Mouse (Mus musculus) midbrain, embryonic 12.5 days (tissue): ENCODE measurements around the gene Nr1h4. TPM values are rescaled to one million over a fixed set of nuclear protein-coding genes. Genes with fewer than 3 reads are reported as not detected.
A peak's percentile ranks its signal among the peaks of the same experiment; 100 is the strongest.

Experiments used
- ATAC-seq: fragments of 200-750 bp; cut with Nextera tagmentation; 2 replicates; pipeline ENCODE4 v1.8.0; 2017; ENCODE audit warnings: low read depth, moderate TSS enrichment, moderate library complexity; ENCODE audit not compliant: low FRiP score
- H3K27ac ChIP-seq: fragments of 300-500 bp; sonication (generic); replicated peaks from 2 replicates; pipeline ENCODE4 v1.5.1; 2016; ENCODE audit warnings: mild to moderate bottlenecking
- H3K27me3 ChIP-seq: fragments of 300-500 bp; sonication (generic); 2 replicates; pipeline ENCODE4 v1.6.1; 2016; ENCODE audit warnings: mild to moderate bottlenecking
- H3K36me3 ChIP-seq: fragments of 300-500 bp; sonication (generic); 2 replicates; pipeline ENCODE4 v1.6.1; 2016
- H3K4me1 ChIP-seq: fragments of 300-500 bp; sonication (generic); 2 replicates; pipeline ENCODE4 v1.6.1; 2016
- H3K4me2 ChIP-seq: fragments of 300-500 bp; sonication (generic); replicated peaks from 2 replicates; pipeline ENCODE4 v1.6.1; 2016; ENCODE audit warnings: mild to moderate bottlenecking, moderate library complexity
- H3K4me3 ChIP-seq: fragments of 300-500 bp; sonication (generic); 2 replicates; pipeline ENCODE4 v1.5.1; 2016; ENCODE audit warnings: mild to moderate bottlenecking
- H3K9ac ChIP-seq: fragments of 300-500 bp; sonication (generic); replicated peaks from 2 replicates; pipeline ENCODE4 v1.6.1; 2016; ENCODE audit warnings: mild to moderate bottlenecking, moderate library complexity
- H3K9me3 ChIP-seq: fragments of 300-500 bp; sonication (generic); 2 replicates; pipeline ENCODE4 v1.6.1; 2016; ENCODE audit warnings: mild to moderate bottlenecking
- WGBS: fragments of 180-500 bp; shearing (Covaris S2); methylation state at CpG from one replicate; pipeline ENCODE4 v1.1.7; 2016; 5-methylcytosine and 5-hydroxymethylcytosine counted together
- polyA plus RNA-seq: library from polyadenylated mRNA; unstranded; fragments of >200 nt; fragmentation: Nextera tagmentation; extraction: Ambion mirVana; gene quantifications from 2 replicates; pipeline ENCODE4 v1.2.1, GENCODE M21; 2016

The Nr1h4 gene
- polyA plus RNA-seq, 1 experiment from 2014 or later, result not detected

GRCm38 (mm10) chr10:89551657-89552056 lies 18.3 kb upstream of the Nr1h4 start:
- Histone ChIP-seq H3K27ac (no peak overlapping the region), H3K27me3 (no peaks in the 10 kb centered on the region), H3K9ac (no peak overlapping the region), H3K4me3 (no peak overlapping the region), H3K4me1 (no peaks in the 10 kb centered on the region), H3K36me3 (no peaks in the 10 kb centered on the region), H3K4me2 (no peak overlapping the region), H3K9me3 (no peaks in the 10 kb centered on the region)
- 95% methylated on average over 4 of the region's 4 CpGs for WGBS
- no peak for ATAC-seq

- WGBS, result 69% methylated on average over 6 of the region's 6 CpGs
- no peaks in the 10 kb centered on the region for H3K36me3 ChIP-seq
- ATAC-seq, result no peak
Observed at GRCm38 (mm10) chr10:89548028-89548427, 14.6 kb upstream of the Nr1h4 start.

GRCm38 (mm10) chr10:89546989-89547388 lies 13.6 kb upstream of the Nr1h4 start:
- H3K27ac ChIP-seq, result no peak overlapping the region
- no peak overlapping the region for H3K4me2 ChIP-seq
- H3K9me3 ChIP-seq, result no peaks in the 10 kb centered on the region
- H3K4me1 ChIP-seq, result no peaks in the 10 kb centered on the region
- no peaks in the 10 kb centered on the region for H3K27me3 ChIP-seq
- H3K4me3 ChIP-seq, result no peak overlapping the region
- WGBS, result 90% methylated on average over 2 of the region's 2 CpGs
- H3K36me3 ChIP-seq, result no peaks in the 10 kb centered on the region
- H3K9ac ChIP-seq, result no peak overlapping the region
- ATAC-seq, result no peak

More at GRCm38 (mm10) chr10:89548028-89548427, 14.6 kb upstream of the Nr1h4 start:
- Histone ChIP-seq H3K9ac (no peak overlapping the region), H3K27ac (no peak overlapping the region), H3K4me1 (no peaks in the 10 kb centered on the region), H3K4me3 (no peak overlapping the region), H3K4me2 (no peak overlapping the region), H3K9me3 (no peaks in the 10 kb centered on the region), H3K27me3 (no peaks in the 10 kb centered on the region)

GRCm38 (mm10) chr10:89543867-89544266 lies 10.5 kb upstream of the Nr1h4 start:
- H3K36me3 ChIP-seq, result no peaks in the 10 kb centered on the region
- no peak overlapping the region for H3K9ac ChIP-seq
- H3K4me2 ChIP-seq, result no peak overlapping the region
- no peak overlapping the region for H3K4me3 ChIP-seq
- no peaks in the 10 kb centered on the region for H3K27me3 ChIP-seq
- 80% methylated on average over 6 of the region's 6 CpGs for WGBS
- no peak for ATAC-seq
- H3K27ac ChIP-seq, result no peak overlapping the region
- no peaks in the 10 kb centered on the region for H3K9me3 ChIP-seq
- no peaks in the 10 kb centered on the region for H3K4me1 ChIP-seq

GRCm38 (mm10) chr10:89542321-89542720 lies 8.9 kb upstream of the Nr1h4 start:
- H3K36me3 ChIP-seq, result no peaks in the 10 kb centered on the region
- ATAC-seq, result no peak
- 87% methylated on average over 3 of the region's 3 CpGs for WGBS

GRCm38 (mm10) chr10:89532451-89532850 lies 934 bp downstream of the Nr1h4 start:
- Histone ChIP-seq H3K27me3 (no peaks in the 10 kb centered on the region), H3K9me3 (no peaks in the 10 kb centered on the region), H3K9ac (no peak overlapping the region), H3K27ac (no peak overlapping the region), H3K4me2 (no peak overlapping the region), H3K4me1 (0 out of 2 replicates have a peak, but pooled peaks cover 2% of the 10 kb centered on the region), H3K4me3 (no peak overlapping the region), H3K36me3 (no peaks in the 10 kb centered on the region)
- no peak for ATAC-seq
- WGBS, result 81% methylated on average over 5 of the region's 5 CpGs

More at GRCm38 (mm10) chr10:89542321-89542720, 8.9 kb upstream of the Nr1h4 start:
- H3K27me3 ChIP-seq, result no peaks in the 10 kb centered on the region
- no peaks in the 10 kb centered on the region for H3K9me3 ChIP-seq
- no peak overlapping the region for H3K9ac ChIP-seq
- no peak overlapping the region for H3K4me3 ChIP-seq
- H3K4me2 ChIP-seq, result no peak overlapping the region
- H3K4me1 ChIP-seq, result no peaks in the 10 kb centered on the region
- no peak overlapping the region for H3K27ac ChIP-seq

GRCm38 (mm10) chr10:89531976-89532375 lies 1.4 kb downstream of the Nr1h4 start:
- ATAC-seq, result no peak
- H3K9me3 ChIP-seq, result no peaks in the 10 kb centered on the region
- 97% methylated on average over 2 of the region's 2 CpGs for WGBS

GRCm38 (mm10) chr10:89531194-89531634 lies 2.2 kb downstream of the Nr1h4 start:
- Histone ChIP-seq H3K9me3 (no peaks in the 10 kb centered on the region), H3K4me3 (no peak overlapping the region), H3K27me3 (no peaks in the 10 kb centered on the region), H3K9ac (no peak overlapping the region), H3K4me2 (no peak overlapping the region), H3K27ac (no peak overlapping the region), H3K36me3 (no peaks in the 10 kb centered on the region), H3K4me1 (0 out of 2 replicates have a peak, but pooled peaks cover 2% of the 10 kb centered on the region)
- no peak for ATAC-seq
- 69% methylated on average over 5 of the region's 5 CpGs for WGBS

More at GRCm38 (mm10) chr10:89531976-89532375, 1.4 kb downstream of the Nr1h4 start:
- Histone ChIP-seq H3K27me3 (no peaks in the 10 kb centered on the region), H3K36me3 (no peaks in the 10 kb centered on the region), H3K4me2 (no peak overlapping the region), H3K9ac (no peak overlapping the region), H3K27ac (no peak overlapping the region), H3K4me3 (no peak overlapping the region), H3K4me1 (0 out of 2 replicates have a peak, but pooled peaks cover 2% of the 10 kb centered on the region)

GRCm38 (mm10) chr10:89527054-89527453 lies 6.3 kb downstream of the Nr1h4 start:
- WGBS, result 87% methylated on average over 5 of the region's 5 CpGs
- Histone ChIP-seq H3K9me3 (no peaks in the 10 kb centered on the region), H3K4me3 (no peak overlapping the region), H3K27me3 (no peaks in the 10 kb centered on the region), H3K4me2 (no peak overlapping the region), H3K27ac (no peak overlapping the region), H3K4me1 (no peaks in the 10 kb centered on the region), H3K9ac (no peak overlapping the region), H3K36me3 (no peaks in the 10 kb centered on the region)
- no peak for ATAC-seq

GRCm38 (mm10) chr10:89525823-89526222 lies 7.6 kb downstream of the Nr1h4 start:
- Histone ChIP-seq H3K4me3 (no peak overlapping the region), H3K36me3 (no peaks in the 10 kb centered on the region), H3K27me3 (no peaks in the 10 kb centered on the region), H3K27ac (no peak overlapping the region), H3K9ac (no peak overlapping the region), H3K4me2 (no peak overlapping the region), H3K9me3 (no peaks in the 10 kb centered on the region), H3K4me1 (no peaks in the 10 kb centered on the region)
- peak; percentile 58 for ATAC-seq
- WGBS, result 12% methylated on average over 2 of the region's 2 CpGs

- Histone ChIP-seq H3K4me3 (no peak overlapping the region), H3K9ac (no peak overlapping the region), H3K4me1 (no peaks in the 10 kb centered on the region), H3K27me3 (no peaks in the 10 kb centered on the region), H3K9me3 (no peaks in the 10 kb centered on the region), H3K36me3 (no peaks in the 10 kb centered on the region), H3K4me2 (no peak overlapping the region), H3K27ac (no peak overlapping the region)
- no peak for ATAC-seq
- WGBS, result 90% methylated on average over 7 of the region's 7 CpGs
Observed at GRCm38 (mm10) chr10:89522481-89522880, 10.9 kb downstream of the Nr1h4 start.

GRCm38 (mm10) chr10:89521790-89522431 lies 11.5 kb downstream of the Nr1h4 start:
- WGBS, result 88% methylated on average over 9 of the region's 9 CpGs
- H3K9ac ChIP-seq, result no peak overlapping the region
- no peak overlapping the region for H3K4me3 ChIP-seq
- ATAC-seq, result no peak
- H3K4me1 ChIP-seq, result no peaks in the 10 kb centered on the region
- no peak overlapping the region for H3K27ac ChIP-seq
- H3K36me3 ChIP-seq, result no peaks in the 10 kb centered on the region
- H3K4me2 ChIP-seq, result no peak overlapping the region
- H3K9me3 ChIP-seq, result no peaks in the 10 kb centered on the region
- H3K27me3 ChIP-seq, result no peaks in the 10 kb centered on the region

- H3K36me3 ChIP-seq, result no peaks in the 10 kb centered on the region
- WGBS, result 96% methylated on average over 4 of the region's 4 CpGs
- no peaks in the 10 kb centered on the region for H3K9me3 ChIP-seq
- no peak overlapping the region for H3K27ac ChIP-seq
- H3K4me3 ChIP-seq, result no peak overlapping the region
- no peaks in the 10 kb centered on the region for H3K27me3 ChIP-seq
- H3K4me1 ChIP-seq, result no peaks in the 10 kb centered on the region
- H3K4me2 ChIP-seq, result no peak overlapping the region
- no peak overlapping the region for H3K9ac ChIP-seq
- no peak for ATAC-seq
Observed at GRCm38 (mm10) chr10:89520381-89520780, 13.0 kb downstream of the Nr1h4 start.
